Mouse (Mus musculus): Measurements from ENCODE around the gene Ecm1. TPM values are rescaled to one million over a fixed set of nuclear protein-coding genes. Genes with fewer than 3 reads are reported as not detected.
A peak's percentile ranks its signal among the peaks of the same experiment; 100 is the strongest.

The Ecm1 gene
- polyA plus RNA-seq, 1 experiment from 2014 or later, result 11.8 TPM

- ATAC-seq, result no peak
- H3K4me3 ChIP-seq (replicated peaks), result no peak overlapping the region
- H3K27ac ChIP-seq, result no peak overlapping the region
- no peaks in the 10 kb centered on the region for H3K27me3 ChIP-seq
- no peak overlapping the region for H3K4me2 ChIP-seq (replicated peaks)
- WGBS, result 88% methylated on average over 7 of the region's 7 CpGs
- H3K9me3 ChIP-seq, result no peaks in the 10 kb centered on the region
- no peak overlapping the region for H3K9ac ChIP-seq (replicated peaks)
- H3K36me3 ChIP-seq, result no peaks in the 10 kb centered on the region
- no peaks in the 10 kb centered on the region for H3K4me1 ChIP-seq (replicated peaks)
Measured at GRCm38 (mm10) chr3:95725863-95726262, 13.5 kb downstream of the Ecm1 start.

DNA sequence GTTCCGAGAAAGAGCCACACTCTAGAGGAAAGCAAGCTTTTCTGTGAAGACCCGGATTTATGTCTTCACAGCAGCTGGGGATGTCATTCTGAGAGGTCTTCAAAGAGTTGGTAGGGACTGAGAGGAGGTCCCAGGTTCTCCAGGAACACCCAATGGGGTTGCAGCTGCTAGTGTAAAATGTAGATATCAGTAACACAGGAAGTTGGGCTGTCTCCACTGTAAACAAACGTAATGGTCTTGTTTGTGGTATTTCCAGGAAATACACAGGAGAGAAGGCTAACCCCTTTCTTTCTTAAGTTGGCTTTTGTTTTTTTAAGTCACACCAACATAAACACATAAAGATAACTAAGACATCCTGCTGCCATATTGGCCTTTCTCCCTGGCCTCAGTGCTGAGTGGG, 17.0 kb downstream of the Ecm1 start:
- Histone ChIP-seq H3K4me1 (replicated peaks) (no peaks in the 10 kb centered on the region), H3K27ac (no peak overlapping the region), H3K4me3 (replicated peaks) (no peak overlapping the region), H3K27me3 (no peaks in the 10 kb centered on the region), H3K4me2 (replicated peaks) (no peak overlapping the region), H3K36me3 (0 out of 2 replicates have a peak, but pooled peaks cover 3% of the 10 kb centered on the region), H3K9ac (replicated peaks) (no peak overlapping the region), H3K9me3 (no peaks in the 10 kb centered on the region)
- 81% methylated on average over 3 of the region's 3 CpGs for WGBS
- no peak for ATAC-seq

GRCm38 (mm10) chr3:95718153-95718552, 21.2 kb downstream of the Ecm1 start:
- ATAC-seq, result no peak
- H3K27ac ChIP-seq, result no peak overlapping the region
- H3K9me3 ChIP-seq, result peaks cover 3% of the 10 kb centered on the region; the same call in 1 of the 2 replicates
- 0 out of 2 replicates have a peak, but pooled peaks cover 3% of the 10 kb centered on the region for H3K36me3 ChIP-seq
- WGBS, result 85% methylated on average over 2 of the region's 2 CpGs
- H3K9ac ChIP-seq (replicated peaks), result no peak overlapping the region
- no peak overlapping the region for H3K4me3 ChIP-seq (replicated peaks)
- no peak overlapping the region for H3K4me2 ChIP-seq (replicated peaks)
- no peaks in the 10 kb centered on the region for H3K4me1 ChIP-seq (replicated peaks)
- no peaks in the 10 kb centered on the region for H3K27me3 ChIP-seq

DNA sequence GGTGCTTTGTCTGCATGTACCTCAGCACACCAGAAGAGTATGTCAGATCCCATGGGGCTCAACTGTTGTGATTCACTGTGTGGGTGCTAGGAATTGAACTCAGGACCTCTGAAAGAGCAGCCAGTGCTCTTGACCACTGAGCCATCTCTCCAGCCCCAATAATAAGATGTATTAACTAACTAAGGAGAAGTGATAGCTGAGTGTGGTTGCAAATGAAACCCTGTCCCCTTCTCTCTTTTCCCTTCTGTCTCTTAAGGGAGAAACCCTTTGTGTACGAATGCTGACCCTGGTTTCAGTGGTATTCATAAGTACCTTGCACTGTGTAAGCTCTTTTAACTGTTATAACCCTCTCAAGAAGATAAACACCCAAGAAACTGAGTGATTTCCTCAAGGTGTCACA, 23.3 kb downstream of the Ecm1 start:
- H3K27ac ChIP-seq, result no peak overlapping the region
- no peak overlapping the region for H3K9ac ChIP-seq (replicated peaks)
- H3K4me2 ChIP-seq (replicated peaks), result no peak overlapping the region
- H3K4me3 ChIP-seq (replicated peaks), result no peak overlapping the region
- H3K9me3 ChIP-seq, result peaks cover 3% of the 10 kb centered on the region; the same call in 1 of the 2 replicates
- 88% methylated on average over 1 of the region's 1 CpGs for WGBS
- H3K4me1 ChIP-seq (replicated peaks), result no peaks in the 10 kb centered on the region
- 0 out of 2 replicates have a peak, but pooled peaks cover 3% of the 10 kb centered on the region for H3K36me3 ChIP-seq
- ATAC-seq, result no peak
- H3K27me3 ChIP-seq, result no peaks in the 10 kb centered on the region

DNA sequence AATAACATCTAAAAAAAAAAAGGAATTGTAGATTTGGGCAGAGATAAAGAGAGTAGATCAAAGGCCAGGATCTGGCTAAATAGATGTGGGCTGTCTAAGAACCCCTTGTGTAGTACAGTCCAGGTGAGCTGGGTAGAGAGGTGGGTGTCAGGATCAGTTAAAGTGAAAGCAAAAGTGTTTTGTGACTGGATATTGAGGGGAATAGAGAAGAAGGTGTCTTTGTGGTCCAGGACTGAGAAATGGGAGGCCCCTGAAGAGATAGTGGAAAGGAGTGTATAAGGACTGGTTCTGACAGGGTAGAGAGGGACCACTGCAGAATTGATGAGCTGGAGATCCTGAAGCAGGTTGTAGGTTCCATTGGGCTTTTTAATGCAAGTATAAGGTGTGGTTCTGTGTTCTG, 29.4 kb downstream of the Ecm1 start:
- no peak overlapping the region for H3K27ac ChIP-seq
- ATAC-seq, result no peak
- H3K27me3 ChIP-seq, result no peaks in the 10 kb centered on the region

GRCm38 (mm10) chr3:95709044-95709443, 30.3 kb downstream of the Ecm1 start:
- 95% methylated on average over 4 of the region's 4 CpGs for WGBS
- H3K9ac ChIP-seq (replicated peaks), result no peak overlapping the region
- H3K4me2 ChIP-seq (replicated peaks), result no peak overlapping the region
- peaks cover 3% of the 10 kb centered on the region; the same call in 1 of the 2 replicates for H3K9me3 ChIP-seq
- no peak overlapping the region for H3K27ac ChIP-seq
- H3K4me1 ChIP-seq (replicated peaks), result no peaks in the 10 kb centered on the region
- H3K4me3 ChIP-seq (replicated peaks), result no peak overlapping the region
- H3K27me3 ChIP-seq, result no peaks in the 10 kb centered on the region
- no peaks in the 10 kb centered on the region for H3K36me3 ChIP-seq
- ATAC-seq, result no peak

More for the DNA sequence above, 29.4 kb downstream of the Ecm1 start:
- Histone ChIP-seq H3K4me1 (replicated peaks) (no peaks in the 10 kb centered on the region), H3K9me3 (peaks cover 3% of the 10 kb centered on the region; the same call in 1 of the 2 replicates), H3K4me3 (replicated peaks) (no peak overlapping the region), H3K9ac (replicated peaks) (no peak overlapping the region), H3K36me3 (no peaks in the 10 kb centered on the region), H3K4me2 (replicated peaks) (no peak overlapping the region)

- Histone ChIP-seq H3K27ac (no peak overlapping the region), H3K4me3 (replicated peaks) (no peak overlapping the region), H3K36me3 (no peaks in the 10 kb centered on the region), H3K4me2 (replicated peaks) (no peak overlapping the region), H3K9me3 (no peaks in the 10 kb centered on the region), H3K4me1 (replicated peaks) (no peaks in the 10 kb centered on the region), H3K9ac (replicated peaks) (no peak overlapping the region), H3K27me3 (no peaks in the 10 kb centered on the region)
- no peak for ATAC-seq
- 93% methylated on average over 7 of the region's 7 CpGs for WGBS
Measured at GRCm38 (mm10) chr3:95707497-95707896, 31.9 kb downstream of the Ecm1 start.

DNA sequence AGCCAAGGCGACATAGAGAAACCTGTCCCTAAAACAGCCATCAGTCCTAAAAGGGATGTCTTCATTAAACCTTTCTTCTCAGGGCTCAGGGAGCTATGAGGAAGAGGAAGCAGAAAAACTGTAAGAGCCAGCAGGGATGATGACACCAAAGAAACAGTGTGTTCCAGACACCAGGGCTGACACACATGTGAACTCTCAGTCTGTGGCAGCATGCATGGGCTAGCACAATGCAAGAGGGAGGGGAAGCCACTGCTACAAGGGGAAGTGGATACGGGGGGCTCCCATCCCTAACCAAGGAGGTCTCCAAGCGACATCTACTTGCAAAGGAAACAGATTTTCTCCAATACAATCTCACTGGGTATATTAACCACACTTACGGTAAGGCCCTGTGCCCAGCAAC, 33.1 kb downstream of the Ecm1 start:
- peaks cover 11% of the 10 kb centered on the region for H3K4me1 ChIP-seq (replicated peaks)
- no peak overlapping the region for H3K4me2 ChIP-seq (replicated peaks)
- WGBS, result 86% methylated on average over 4 of the region's 4 CpGs

DNA sequence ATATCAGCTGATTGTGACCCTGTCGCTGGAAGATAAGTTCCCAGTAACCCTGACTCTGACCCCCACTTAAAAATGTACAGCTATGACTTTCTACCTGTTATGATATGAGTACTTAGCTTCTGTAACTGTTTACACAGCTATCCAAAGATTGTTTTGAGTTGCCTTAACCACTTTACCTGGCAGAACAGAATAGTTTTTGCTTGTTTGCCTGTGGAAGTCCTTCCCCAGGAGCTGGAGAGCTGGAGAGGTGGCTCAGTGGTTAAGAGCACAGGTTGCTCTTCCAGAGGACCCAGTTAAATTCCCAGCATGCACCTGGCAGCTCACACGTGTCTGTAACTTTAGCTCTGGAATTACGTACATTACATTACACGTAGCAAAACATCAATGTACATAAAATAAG, 34.8 kb downstream of the Ecm1 start:
- H3K9me3 ChIP-seq, result no peaks in the 10 kb centered on the region
- H3K4me1 ChIP-seq (replicated peaks), result peaks cover 18% of the 10 kb centered on the region
- H3K4me3 ChIP-seq (replicated peaks), result no peak overlapping the region
- 85% methylated on average over 4 of the region's 4 CpGs for WGBS
- ATAC-seq, result no peak
- H3K27me3 ChIP-seq, result no peaks in the 10 kb centered on the region
- H3K4me2 ChIP-seq (replicated peaks), result no peak overlapping the region
- H3K36me3 ChIP-seq, result no peaks in the 10 kb centered on the region
- no peak overlapping the region for H3K9ac ChIP-seq (replicated peaks)
- H3K27ac ChIP-seq, result no peak overlapping the region

More for the DNA sequence above, 33.1 kb downstream of the Ecm1 start:
- Histone ChIP-seq H3K27ac (no peak overlapping the region), H3K27me3 (no peaks in the 10 kb centered on the region), H3K9ac (replicated peaks) (no peak overlapping the region), H3K4me3 (replicated peaks) (no peak overlapping the region), H3K36me3 (no peaks in the 10 kb centered on the region), H3K9me3 (no peaks in the 10 kb centered on the region)
- ATAC-seq, result no peak

GRCm38 (mm10) chr3:95703276-95703675, 36.1 kb downstream of the Ecm1 start:
- no peaks in the 10 kb centered on the region for H3K36me3 ChIP-seq
- WGBS, result 98% methylated on average over 3 of the region's 3 CpGs
- H3K4me1 ChIP-seq (replicated peaks), result peaks cover 18% of the 10 kb centered on the region
- no peak overlapping the region for H3K4me3 ChIP-seq (replicated peaks)
- no peaks in the 10 kb centered on the region for H3K27me3 ChIP-seq
- no peak for ATAC-seq
- H3K9me3 ChIP-seq, result no peaks in the 10 kb centered on the region
- no peak overlapping the region for H3K9ac ChIP-seq (replicated peaks)
- H3K27ac ChIP-seq, result no peak overlapping the region
- H3K4me2 ChIP-seq (replicated peaks), result no peak overlapping the region

- H3K36me3 ChIP-seq, result no peaks in the 10 kb centered on the region
- H3K4me1 ChIP-seq (replicated peaks), result peaks cover 18% of the 10 kb centered on the region
- no peak overlapping the region for H3K27ac ChIP-seq
- H3K4me2 ChIP-seq (replicated peaks), result peak overlapping the region; percentile 52
- H3K9ac ChIP-seq (replicated peaks), result peak overlapping the region; percentile 50
- peak; percentile 85 for ATAC-seq
- WGBS, result 5% methylated on average over 24 of the region's 24 CpGs
- H3K4me3 ChIP-seq (replicated peaks), result peak overlapping the region; percentile 22
- no peaks in the 10 kb centered on the region for H3K27me3 ChIP-seq
- H3K9me3 ChIP-seq, result no peaks in the 10 kb centered on the region
Measured at GRCm38 (mm10) chr3:95701877-95702540, 37.4 kb downstream of the Ecm1 start.

- Histone ChIP-seq H3K4me3 (replicated peaks) (no peak overlapping the region), H3K4me1 (replicated peaks) (peaks cover 24% of the 10 kb centered on the region), H3K9ac (replicated peaks) (no peak overlapping the region), H3K27me3 (no peaks in the 10 kb centered on the region), H3K36me3 (no peaks in the 10 kb centered on the region), H3K4me2 (replicated peaks) (no peak overlapping the region), H3K9me3 (no peaks in the 10 kb centered on the region), H3K27ac (no peak overlapping the region)
- ATAC-seq, result no peak
- WGBS, result 69% methylated on average over 2 of the region's 2 CpGs
Measured at GRCm38 (mm10) chr3:95701085-95701484, 38.3 kb downstream of the Ecm1 start.

DNA sequence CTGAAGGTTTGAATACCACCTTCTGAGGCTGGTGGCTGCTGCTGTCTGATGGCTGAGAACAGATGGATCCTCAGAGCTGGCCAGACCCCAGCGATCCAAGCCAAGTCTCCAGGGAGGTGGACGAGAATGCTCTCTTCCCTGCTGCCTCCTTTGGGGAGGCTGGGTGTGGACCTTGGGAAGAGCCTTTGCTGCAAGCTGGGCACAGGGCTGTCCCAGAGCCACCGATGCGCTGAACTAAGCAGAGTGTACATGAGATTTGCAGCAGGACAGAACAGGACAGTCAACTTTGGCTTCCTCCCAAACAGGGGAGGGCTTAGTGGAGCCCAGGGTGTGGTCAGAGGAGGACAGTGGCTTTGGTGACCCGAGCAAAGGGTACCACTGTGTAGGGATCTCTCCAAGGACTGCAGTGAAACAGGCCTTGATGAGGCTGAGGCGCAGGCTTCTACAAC, 39.1 kb downstream of the Ecm1 start:
- no peaks in the 10 kb centered on the region for H3K36me3 ChIP-seq
- WGBS, result 69% methylated on average over 6 of the region's 6 CpGs
- H3K9ac ChIP-seq (replicated peaks), result no peak overlapping the region
- peaks cover 30% of the 10 kb centered on the region for H3K4me1 ChIP-seq (replicated peaks)
- H3K27me3 ChIP-seq, result no peaks in the 10 kb centered on the region
- no peak overlapping the region for H3K4me3 ChIP-seq (replicated peaks)
- no peaks in the 10 kb centered on the region for H3K9me3 ChIP-seq
- no peak for ATAC-seq
- no peak overlapping the region for H3K27ac ChIP-seq
- H3K4me2 ChIP-seq (replicated peaks), result no peak overlapping the region

All from midbrain, embryonic 13.5 days (tissue).